Comparison of ENCODE assay signal across 33 mouse cellular contexts in genomic region chr15:103498157-103498556, GRCm38 (mm10). TPM values are rescaled to one million over a fixed set of nuclear protein-coding genes. Genes with fewer than 3 reads are reported as not detected.
A peak's percentile ranks its signal among the peaks of the same experiment; 100 is the strongest.
DNase-seq lines count a peak whose midpoint lies in the region; ATAC-seq and TF ChIP-seq lines count a peak whose summit lies in the region.
"Had no signal": no experiment of that assay in that cellular context is flagged by ENCODE, and none has a peak within 500 bp of the region (broad histone marks: within the 10 kb centered on the region; RNA-seq: fewer than 3 reads in every experiment).

No protein-coding gene starts in this region.

- H3K4me2 ChIP-seq in forebrain, embryonic 15.5 days (replicated peaks) = no peak overlapping the region
- H3K4me2 ChIP-seq in midbrain, embryonic 13.5 days (replicated peaks) = no peak overlapping the region
- no peak overlapping the region for H3K4me2 ChIP-seq in limb, embryonic 14.5 days (replicated peaks; ENCODE audit: low read depth, low read length, severe bottlenecking)
- H3K4me2 ChIP-seq: embryonic facial prominence, embryonic 13.5 days; liver, embryonic 15.5 days; lung, embryonic 15.5 days had no signal

- H3K27me3 ChIP-seq in forebrain, embryonic 10.5 days (ENCODE audit: poor library complexity, severe bottlenecking) = peaks cover 72% of the 10 kb centered on the region
- H3K27me3 ChIP-seq in forebrain, embryonic 15.5 days = no peaks in the 10 kb centered on the region
- peaks cover 54% of the 10 kb centered on the region for H3K27me3 ChIP-seq in midbrain, embryonic 10.5 days (ENCODE audit: low read depth, poor library complexity, severe bottlenecking)
- peaks cover 8% of the 10 kb centered on the region; the same call in 1 of the 2 replicates for H3K27me3 ChIP-seq in midbrain, embryonic 13.5 days
- H3K27me3 ChIP-seq in embryonic facial prominence, embryonic 10.5 days (replicated peaks; ENCODE audit: low read depth, poor library complexity, severe bottlenecking) = peaks cover 54% of the 10 kb centered on the region
- no peaks in the 10 kb centered on the region for H3K27me3 ChIP-seq in limb, embryonic 14.5 days (ENCODE audit: control insufficient read depth, insufficient read depth, low read length)
- H3K27me3 ChIP-seq: embryonic facial prominence, embryonic 13.5 days had no signal

- H3K9ac ChIP-seq in forebrain, embryonic 15.5 days (replicated peaks) = no peak overlapping the region
- no peak overlapping the region for H3K9ac ChIP-seq in midbrain, embryonic 13.5 days (replicated peaks)
- H3K9ac ChIP-seq in limb, embryonic 14.5 days (ENCODE audit: low read depth, low read length, severe bottlenecking) = no peak overlapping the region
- H3K9ac ChIP-seq: embryonic facial prominence, embryonic 13.5 days; forebrain, postnatal 0 days; liver, embryonic 15.5 days; lung, embryonic 15.5 days had no signal

- WGBS in forebrain, embryonic 10.5 days = 36% methylated on average over 3 of the region's 3 CpGs
- WGBS in forebrain, embryonic 15.5 days = 33% methylated on average over 3 of the region's 3 CpGs
- WGBS in midbrain, embryonic 10.5 days = 38% methylated on average over 3 of the region's 3 CpGs
- whole genome bisulfite sequencing in midbrain, embryonic 13.5 days = 41% methylated on average over 3 of the region's 3 CpGs
- 28% methylated on average over 3 of the region's 3 CpGs for WGBS in embryonic facial prominence, embryonic 10.5 days
- WGBS in limb, embryonic 14.5 days = 24% methylated on average over 3 of the region's 3 CpGs

- peak overlapping the region; percentile 44; the same call in 1 of the 2 replicates for H3K27ac ChIP-seq in forebrain, embryonic 10.5 days
- no peak overlapping the region for H3K27ac ChIP-seq in forebrain, embryonic 15.5 days (replicated peaks)
- peak overlapping the region; percentile 33; the same call in 1 of the 2 replicates for H3K27ac ChIP-seq in midbrain, embryonic 10.5 days (replicated peaks)
- H3K27ac ChIP-seq in midbrain, embryonic 13.5 days = no peak overlapping the region
- 0 out of 2 replicates have a peak overlapping the region, but pooled peaks have one; percentile 30 for H3K27ac ChIP-seq in embryonic facial prominence, embryonic 10.5 days (replicated peaks)
- no peak overlapping the region for H3K27ac ChIP-seq in limb, embryonic 14.5 days (replicated peaks; ENCODE audit: low read depth, low read length)
- H3K27ac ChIP-seq: embryonic facial prominence, embryonic 13.5 days; hindbrain, postnatal 0 days; liver, embryonic 15.5 days; lung, embryonic 15.5 days had no signal

- H3K4me3 ChIP-seq in forebrain, embryonic 10.5 days = no peak overlapping the region
- no peak overlapping the region for H3K4me3 ChIP-seq in forebrain, embryonic 15.5 days
- H3K4me3 ChIP-seq in midbrain, embryonic 10.5 days = no peak overlapping the region
- H3K4me3 ChIP-seq in midbrain, embryonic 13.5 days (replicated peaks) = no peak overlapping the region
- no peak overlapping the region for H3K4me3 ChIP-seq in embryonic facial prominence, embryonic 10.5 days
- H3K4me3 ChIP-seq in limb, embryonic 14.5 days (replicated peaks; ENCODE audit: low read length) = no peak overlapping the region
- H3K4me3 ChIP-seq: embryonic facial prominence, embryonic 13.5 days; liver, embryonic 15.5 days; lung, embryonic 15.5 days had no signal

- no peak for ATAC-seq in forebrain, embryonic 15.5 days (replicated peaks)
- no peak for ATAC-seq in midbrain, embryonic 13.5 days
- ATAC-seq in limb, embryonic 14.5 days (ENCODE audit: low FRiP score, low read depth) = 0 out of 2 replicates have a peak, but pooled peaks have one; percentile 23
- ATAC-seq: forebrain, postnatal 0 days; hindbrain, postnatal 0 days had no signal

- H3K36me3 ChIP-seq in forebrain, embryonic 10.5 days (replicated peaks) = no peaks in the 10 kb centered on the region
- H3K36me3 ChIP-seq in forebrain, embryonic 15.5 days = no peaks in the 10 kb centered on the region
- no peaks in the 10 kb centered on the region for H3K36me3 ChIP-seq in midbrain, embryonic 10.5 days
- no peaks in the 10 kb centered on the region for H3K36me3 ChIP-seq in midbrain, embryonic 13.5 days
- H3K36me3 ChIP-seq in embryonic facial prominence, embryonic 10.5 days (replicated peaks) = no peaks in the 10 kb centered on the region
- no peaks in the 10 kb centered on the region for H3K36me3 ChIP-seq in limb, embryonic 14.5 days (ENCODE audit: control insufficient read depth, insufficient read depth, low read length)
- H3K36me3 ChIP-seq: embryonic facial prominence, embryonic 13.5 days; liver, embryonic 15.5 days; lung, embryonic 15.5 days had no signal

- DNase-seq in forebrain, embryonic 10.5 days (ENCODE audit: extremely low spot score, low spot score) = no peak
- DNase-seq in midbrain, embryonic 10.5 days (ENCODE audit: low spot score) = no peak
- peak; percentile 55 for DNase-seq in embryonic facial prominence, embryonic 10.5 days (ENCODE audit: low spot score)
- DNase-seq in limb, embryonic 14.5 days (ENCODE audit: low spot score) = no peak
- DNase-seq in adrenal gland, adult 18-20 months (ENCODE audit: low spot score in 2 of 2) = no peak
- DNase-seq in kidney, adult 9 months = no peak
- DNase-seq: adrenal gland, postnatal 25 days; cerebellum, adult 8-10 months; cerebellum, postnatal 36 days; forebrain, postnatal 0 days; kidney, adult 11 months; kidney, postnatal 10 days; layer of hippocampus, postnatal 36 days; liver; lung, postnatal 36 days; right cerebral cortex, adult 18-20 months; right cerebral cortex, postnatal 4 days; thymus, postnatal 14 days had no signal

- H3K4me1 ChIP-seq in forebrain, embryonic 10.5 days = peaks cover 55% of the 10 kb centered on the region
- peaks cover 14% of the 10 kb centered on the region for H3K4me1 ChIP-seq in forebrain, embryonic 15.5 days
- H3K4me1 ChIP-seq in midbrain, embryonic 10.5 days = peaks cover 54% of the 10 kb centered on the region
- peaks cover 23% of the 10 kb centered on the region for H3K4me1 ChIP-seq in midbrain, embryonic 13.5 days (replicated peaks)
- peaks cover 50% of the 10 kb centered on the region for H3K4me1 ChIP-seq in embryonic facial prominence, embryonic 10.5 days
- H3K4me1 ChIP-seq in limb, embryonic 14.5 days (ENCODE audit: control insufficient read depth, insufficient read depth, low read length) = peaks cover 9% of the 10 kb centered on the region; the same call in 1 of the 2 replicates
- H3K4me1 ChIP-seq: liver, embryonic 15.5 days had no signal

- no peak for TF ChIP-seq POLR2A in limb, embryonic 14.5 days (IDR thresholded peaks at IDR 0.05; ENCODE audit: borderline replicate concordance, extremely low read depth, insufficient read depth, insufficient read length)

- no peaks in the 10 kb centered on the region for H3K9me3 ChIP-seq in forebrain, embryonic 10.5 days
- no peaks in the 10 kb centered on the region for H3K9me3 ChIP-seq in forebrain, embryonic 15.5 days
- no peaks in the 10 kb centered on the region for H3K9me3 ChIP-seq in midbrain, embryonic 10.5 days (replicated peaks)
- H3K9me3 ChIP-seq in midbrain, embryonic 13.5 days = no peaks in the 10 kb centered on the region
- H3K9me3 ChIP-seq in embryonic facial prominence, embryonic 10.5 days = no peaks in the 10 kb centered on the region
- no peaks in the 10 kb centered on the region for H3K9me3 ChIP-seq in limb, embryonic 14.5 days (ENCODE audit: control insufficient read depth, low read length)
- H3K9me3 ChIP-seq: embryonic facial prominence, embryonic 13.5 days; liver, embryonic 15.5 days; lung, embryonic 15.5 days had no signal

RNA-seq across cellular contexts. Expression of gene Pde1b, which starts 4.7 kb away (rescaled TPM):
- polyA plus RNA-seq in forebrain, embryonic 10.5 days (2016; fragmentation: Nextera tagmentation; extraction: Ambion mirVana) = 19.1 and 19.6 TPM in 2 replicates
- 71.3 and 73.2 TPM in 2 replicates for polyA plus RNA-seq in forebrain, embryonic 15.5 days (2015; fragmentation: Nextera tagmentation; extraction: Ambion mirVana)
- polyA plus RNA-seq in midbrain, embryonic 10.5 days (2016; fragmentation: Nextera tagmentation; extraction: Ambion mirVana) = 26.4 and 33.1 TPM in 2 replicates
- polyA plus RNA-seq in midbrain, embryonic 13.5 days (2015; fragmentation: Nextera tagmentation; extraction: Ambion mirVana) = 67.5 and 70.8 TPM in 2 replicates
- polyA plus RNA-seq in embryonic facial prominence, embryonic 10.5 days (2016; fragmentation: Nextera tagmentation; extraction: Ambion mirVana) = 6.0 and 10.4 TPM in 2 replicates
- polyA plus RNA-seq in limb, embryonic 14.5 days (2012; rRNA removed) = 6.9 and 7.1 TPM in 2 replicates
- 4.4 TPM in 2 replicates for polyA plus RNA-seq in limb, embryonic 14.5 days (2014; fragmentation: Nextera tagmentation; extraction: Ambion mirVana)
- total RNA-seq in adrenal gland, adult 18-20 months (2021) = 1 to 10 TPM; 5.1 to 8.6 TPM

RNA-seq across cellular contexts. Expression of gene Ppp1r1a, which starts 39.6 kb away (rescaled TPM):
- polyA plus RNA-seq in forebrain, embryonic 10.5 days (2016; fragmentation: Nextera tagmentation; extraction: Ambion mirVana) = 34.4 and 36.0 TPM in 2 replicates
- 100 TPM in 2 replicates for polyA plus RNA-seq in forebrain, embryonic 15.5 days (2015; fragmentation: Nextera tagmentation; extraction: Ambion mirVana)
- 38.3 and 46.7 TPM in 2 replicates for polyA plus RNA-seq in midbrain, embryonic 10.5 days (2016; fragmentation: Nextera tagmentation; extraction: Ambion mirVana)
- 84.8 and 86.8 TPM in 2 replicates for polyA plus RNA-seq in midbrain, embryonic 13.5 days (2015; fragmentation: Nextera tagmentation; extraction: Ambion mirVana)
- 14.3 and 16.4 TPM in 2 replicates for polyA plus RNA-seq in embryonic facial prominence, embryonic 10.5 days (2016; fragmentation: Nextera tagmentation; extraction: Ambion mirVana)
- polyA plus RNA-seq in limb, embryonic 14.5 days (2012; rRNA removed) = 6.3 and 6.7 TPM in 2 replicates
- polyA plus RNA-seq in limb, embryonic 14.5 days (2014; fragmentation: Nextera tagmentation; extraction: Ambion mirVana) = 9.6 and 11.2 TPM in 2 replicates
- 10 to 100 TPM; 18.1 to 19.8 TPM for total RNA-seq in adrenal gland, adult 18-20 months (2021)
- total RNA-seq: megakaryocyte-erythroid progenitor cell, adult 5-6 weeks had no signal

RNA-seq across cellular contexts. Expression of gene Nckap1l, which starts 44.6 kb away (rescaled TPM):
- 1.2 and 1.3 TPM in 2 replicates for polyA plus RNA-seq in forebrain, embryonic 10.5 days (2016; fragmentation: Nextera tagmentation; extraction: Ambion mirVana)
- polyA plus RNA-seq in forebrain, embryonic 15.5 days (2015; fragmentation: Nextera tagmentation; extraction: Ambion mirVana) = 1.4 and 1.8 TPM in 2 replicates
- 1.8 and 2.1 TPM in 2 replicates for polyA plus RNA-seq in midbrain, embryonic 10.5 days (2016; fragmentation: Nextera tagmentation; extraction: Ambion mirVana)
- 1.2 and 1.8 TPM in 2 replicates for polyA plus RNA-seq in midbrain, embryonic 13.5 days (2015; fragmentation: Nextera tagmentation; extraction: Ambion mirVana)
- polyA plus RNA-seq in embryonic facial prominence, embryonic 10.5 days (2016; fragmentation: Nextera tagmentation; extraction: Ambion mirVana) = 1.1 and 1.3 TPM in 2 replicates
- polyA plus RNA-seq in limb, embryonic 14.5 days (2012; rRNA removed) = 4.5 TPM in 2 replicates
- polyA plus RNA-seq in limb, embryonic 14.5 days (2014; fragmentation: Nextera tagmentation; extraction: Ambion mirVana) = 3.9 TPM in 2 replicates
- 1 to 10 TPM; 5.5 to 8.7 TPM for total RNA-seq in adrenal gland, adult 18-20 months (2021)

RNA-seq across cellular contexts. Expression of gene Gtsf2, which starts 49.9 kb away (rescaled TPM):
- polyA plus RNA-seq in forebrain, embryonic 10.5 days (2016; fragmentation: Nextera tagmentation; extraction: Ambion mirVana) = 0.41 TPM in 1 of 2 replicates, not detected in the other
- polyA plus RNA-seq in forebrain, embryonic 15.5 days (2015; fragmentation: Nextera tagmentation; extraction: Ambion mirVana) = not detected in 2 replicates
- polyA plus RNA-seq in midbrain, embryonic 10.5 days (2016; fragmentation: Nextera tagmentation; extraction: Ambion mirVana) = 0.17 TPM in 1 of 2 replicates, not detected in the other
- polyA plus RNA-seq in midbrain, embryonic 13.5 days (2015; fragmentation: Nextera tagmentation; extraction: Ambion mirVana) = not detected in 2 replicates
- not detected in 2 replicates for polyA plus RNA-seq in embryonic facial prominence, embryonic 10.5 days (2016; fragmentation: Nextera tagmentation; extraction: Ambion mirVana)
- polyA plus RNA-seq in limb, embryonic 14.5 days (2012; rRNA removed) = not detected in 2 replicates
- not detected in 2 replicates for polyA plus RNA-seq in limb, embryonic 14.5 days (2014; fragmentation: Nextera tagmentation; extraction: Ambion mirVana)
- not detected for total RNA-seq in adrenal gland, adult 18-20 months (2021)
- total RNA-seq: adrenal gland, postnatal 25 days; forebrain, postnatal 0 days; gastrocnemius, postnatal 4 days; heart, adult 8-10 months; heart, postnatal 25 days; hindbrain, postnatal 0 days; layer of hippocampus, postnatal 36 days; left cerebral cortex, postnatal 10 days; megakaryocyte-erythroid progenitor cell, adult 5-6 weeks had no signal
- polyA plus RNA-seq: brain, embryonic 14.5 days; embryonic facial prominence, embryonic 13.5 days; forebrain, postnatal 0 days; heart, embryonic 14.5 days; liver, embryonic 15.5 days; lung, embryonic 15.5 days; neural tube, embryonic 11.5 days; stomach, embryonic 14.5 days had no signal

Comparison
In these comparisons a context has a peak if more than half of its experiments do, and no peak if none do; other contexts are left out.
1. H3K27ac ChIP-seq: peak in forebrain, embryonic 10.5 days (single experiment), midbrain, embryonic 10.5 days (single experiment) and embryonic facial prominence, embryonic 10.5 days (single experiment); none in forebrain, embryonic 15.5 days (single experiment), midbrain, embryonic 13.5 days (single experiment) and limb, embryonic 14.5 days (single experiment).